Mouse (Mus musculus): ENCODE data around the gene Cfd.

The Cfd gene

GRCm38 (mm10) chr10:79883297-79884084 is 7.2 kb upstream of the Cfd start:
- intact Hi-C loops (cut with DNase I): loop anchor here (5.0 kb wide), 2 partner anchors 39 to 51 kb away; partner anchors contain the start of gene R3hdm4

- intact Hi-C loops (cut with DNase I): loop anchor here (5.0 kb wide), 2 partner anchors 38 to 52 kb away; partner anchors contain the start of gene R3hdm4
Measured at GRCm38 (mm10) chr10:79884446-79884845, 6.2 kb upstream of the Cfd start.

- intact Hi-C loops (cut with DNase I): loop anchor here (5.0 kb wide), 2 partner anchors 37 to 53 kb away; partner anchors contain the start of gene R3hdm4
Measured at GRCm38 (mm10) chr10:79884938-79885337, 5.7 kb upstream of the Cfd start.

- intact Hi-C loops (cut with DNase I): no loop called here
Measured at GRCm38 (mm10) chr10:79886054-79886453, 4.6 kb upstream of the Cfd start, which contains the start of gene Elane. TSS of gene Elane (plus strand) at chr10:79886247.

GRCm38 (mm10) chr10:79886611-79887010 is 4.0 kb upstream of the Cfd start:
- intact Hi-C loops (cut with DNase I): no loop called here

- intact Hi-C loops (cut with DNase I): no loop called here
Measured at GRCm38 (mm10) chr10:79889386-79889785, 1.3 kb upstream of the Cfd start.

GRCm38 (mm10) chr10:79892451-79893118 is 1.9 kb downstream of the Cfd start:
- intact Hi-C loops (cut with DNase I): loop anchor here (5.0 kb wide), 1 partner anchor 65 kb away; no protein-coding TSS in a partner anchor

GRCm38 (mm10) chr10:79896306-79896705 is 5.7 kb downstream of the Cfd start:
- intact Hi-C loops (cut with DNase I): no loop called here

GRCm38 (mm10) chr10:79896814-79897213 is 6.2 kb downstream of the Cfd start:
- intact Hi-C loops (cut with DNase I): no loop called here

GRCm38 (mm10) chr10:79897316-79898245 is 6.9 kb downstream of the Cfd start:
- intact Hi-C loops (cut with DNase I): no loop called here

GRCm38 (mm10) chr10:79900951-79901410 is 10.3 kb downstream of the Cfd start:
- intact Hi-C loops (cut with DNase I): no loop called here

GRCm38 (mm10) chr10:79906712-79907111 is 16.1 kb downstream of the Cfd start:
- intact Hi-C loops (cut with DNase I): no loop called here

- intact Hi-C loops (cut with DNase I): no loop called here
Measured at GRCm38 (mm10) chr10:79907415-79907814, 16.8 kb downstream of the Cfd start.

- intact Hi-C loops (cut with DNase I): no loop called here
Measured at GRCm38 (mm10) chr10:79908167-79909091, 17.8 kb downstream of the Cfd start, which contains the start of gene Med16. TSS of gene Med16 (minus strand) at chr10:79908923.

GRCm38 (mm10) chr10:79909092-79909922 is 18.7 kb downstream of the Cfd start:
- intact Hi-C loops (cut with DNase I): no loop called here

GRCm38 (mm10) chr10:79910556-79910955 is 19.9 kb downstream of the Cfd start, which contains the start of gene Gm26602:
TSS of gene Gm26602 (plus strand) at chr10:79910856.
- intact Hi-C loops (cut with DNase I): no loop called here

- intact Hi-C loops (cut with DNase I): no loop called here
Measured at GRCm38 (mm10) chr10:79912412-79912811, 21.8 kb downstream of the Cfd start.

GRCm38 (mm10) chr10:79914131-79914947 is 23.7 kb downstream of the Cfd start:
- intact Hi-C loops (cut with DNase I): no loop called here

All from adrenal gland (tissue).